Mouse (Mus musculus) stomach, postnatal 0 days (tissue): ENCODE data around the gene Zfp367. TPM values are rescaled to one million over a fixed set of nuclear protein-coding genes. Genes with fewer than 3 reads are reported as not detected.

Experiments
- ATAC-seq: fragments of 200-750 bp; cut with Nextera tagmentation; 2 replicates; pipeline ENCODE4 v1.8.0; 2017; ENCODE audit not compliant: low FRiP score, low TSS enrichment
- DNase-seq: peaks from one replicate; pipeline ENCODE4 v3.0.0-alpha.2; 2016; ENCODE audit warnings: low spot score
- H3K27ac ChIP-seq: fragments of 300-500 bp; sonication (generic); replicated peaks from 2 replicates; pipeline ENCODE4 v1.5.1; 2014; ENCODE audit warnings: mild to moderate bottlenecking, control low read depth
- H3K27me3 ChIP-seq: fragments of 300-500 bp; sonication (generic); 2 replicates; pipeline ENCODE4 v1.6.1; 2014; ENCODE audit warnings: low read length; ENCODE audit not compliant: control insufficient read depth, insufficient read depth
- H3K36me3 ChIP-seq: fragments of 300-500 bp; sonication (generic); 2 replicates; pipeline ENCODE4 v1.6.1; 2014; ENCODE audit warnings: low read length, mixed read lengths; ENCODE audit not compliant: control insufficient read depth, insufficient read depth
- H3K4me1 ChIP-seq: fragments of 300-500 bp; sonication (generic); replicated peaks from 2 replicates; pipeline ENCODE4 v1.6.1; 2014; ENCODE audit warnings: antibody characterized with exemption; ENCODE audit not compliant: control insufficient read depth, insufficient read depth
- H3K4me2 ChIP-seq: fragments of 300-500 bp; sonication (generic); replicated peaks from 2 replicates; pipeline ENCODE4 v1.6.1; 2014; ENCODE audit warnings: low read depth, mild to moderate bottlenecking, control low read depth, moderate library complexity
- H3K4me3 ChIP-seq: fragments of 300-500 bp; sonication (generic); 2 replicates; pipeline ENCODE4 v1.5.1; 2014; ENCODE audit warnings: low read depth, low read length, control low read depth
- H3K9ac ChIP-seq: fragments of 300-500 bp; sonication (generic); 2 replicates; pipeline ENCODE4 v1.6.1; 2014; ENCODE audit warnings: mild to moderate bottlenecking, low read length, control low read depth, mixed read lengths
- H3K9me3 ChIP-seq: fragments of 300-500 bp; sonication (generic); 2 replicates; pipeline ENCODE4 v1.6.1; 2016; ENCODE audit warnings: low read length; ENCODE audit not compliant: control insufficient read depth
- CTCF ChIP-seq: IDR thresholded peaks from 2 replicates; pipeline ENCODE4 v1.5.1; 2016; ENCODE audit warnings: antibody characterized with exemption, low read depth, mild to moderate bottlenecking, moderate library complexity
- EP300 ChIP-seq: optimal IDR thresholded peaks from 2 replicates; pipeline ENCODE3; 2016; ENCODE audit warnings: antibody characterized with exemption
- WGBS: fragments of 180-500 bp; shearing (Covaris S2); extraction: QIAGEN DNeasy Blood & Tissue Kit; methylation state at CpG from one replicate; pipeline ENCODE4 v1.1.7; 2014; 5-methylcytosine and 5-hydroxymethylcytosine counted together
- polyA plus RNA-seq: library from polyadenylated mRNA; unstranded; fragments of >200 nt; fragmentation: Nextera tagmentation; extraction: Ambion mirVana; gene quantifications from 2 replicates; pipeline ENCODE4 v1.2.1, GENCODE M21; 2015

Gene Zfp367
- polyA plus RNA-seq, 1 experiment from 2014 or later = 10.9 TPM

DNA sequence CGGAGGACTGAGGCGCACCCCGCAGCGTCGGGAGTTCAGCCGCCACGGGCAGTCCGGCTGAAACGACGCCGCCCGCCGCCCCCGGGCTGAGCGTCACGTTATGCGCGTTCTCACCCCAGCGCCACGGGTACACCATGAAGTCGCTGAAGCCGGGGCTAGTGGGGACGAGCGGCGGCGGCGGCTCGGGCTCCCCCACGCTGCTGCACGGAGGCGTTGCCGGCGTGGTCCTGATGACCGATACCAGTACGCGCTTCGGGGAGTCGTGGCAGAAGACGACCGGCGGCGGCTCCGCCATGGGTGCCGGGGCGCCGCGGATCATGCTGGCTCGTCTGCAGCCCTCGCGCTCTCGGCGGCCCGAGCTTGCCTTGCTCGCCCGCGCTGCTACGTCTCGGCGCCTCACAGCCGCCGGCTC is 325 bp downstream of the Zfp367 start:
- DNase-seq (no peak), ATAC-seq (peak; percentile 19; the same call in 1 of the 2 replicates)
- Histone ChIP-seq H3K4me2 (peak overlapping the region; percentile 97), H3K4me1 (no peaks in the 10 kb centered on the region), H3K27ac (peak overlapping the region; percentile 87), H3K27me3 (no peaks in the 10 kb centered on the region), H3K9ac (peak overlapping the region; percentile 75), H3K4me3 (peak overlapping the region; percentile 82), H3K9me3 (no peaks in the 10 kb centered on the region), H3K36me3 (no peaks in the 10 kb centered on the region)
- under 1% methylated on average over 37 of the region's 61 CpGs for WGBS
- TF ChIP-seq EP300 = no peak
- peak; percentile 24; the same call in 1 of the 2 replicates for TF ChIP-seq CTCF

DNA sequence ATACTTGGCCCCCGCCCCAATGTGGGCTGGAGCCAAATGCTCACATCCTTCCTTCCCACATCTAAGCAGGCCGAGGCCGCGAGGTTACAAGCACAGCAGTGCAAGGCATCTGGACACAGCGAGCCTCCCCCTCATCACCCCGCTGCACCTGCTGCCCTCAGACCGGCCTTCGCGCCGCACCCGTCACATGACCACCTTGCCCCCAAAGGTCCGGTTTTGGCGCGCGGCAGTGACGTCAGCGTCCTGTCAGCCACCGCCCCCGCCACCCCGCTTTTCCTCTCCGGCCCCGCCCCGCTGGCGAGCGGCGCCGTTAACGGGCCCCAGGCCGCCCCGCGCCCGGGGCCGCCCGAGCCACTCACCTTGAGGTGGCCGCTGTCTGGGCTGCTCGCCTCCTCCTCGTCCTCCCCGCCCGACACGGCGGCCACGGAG is 747 bp downstream of the Zfp367 start:
- Histone ChIP-seq H3K27me3 (no peaks in the 10 kb centered on the region), H3K36me3 (no peaks in the 10 kb centered on the region), H3K4me3 (peak overlapping the region; percentile 82), H3K27ac (peak overlapping the region; percentile 87), H3K9me3 (no peaks in the 10 kb centered on the region), H3K4me1 (no peaks in the 10 kb centered on the region), H3K4me2 (peak overlapping the region; percentile 97), H3K9ac (peak overlapping the region; percentile 75)
- no peak for TF ChIP-seq CTCF
- TF ChIP-seq EP300 = no peak
- ATAC-seq (peak; percentile 23), DNase-seq (peak; percentile 92)
- WGBS = under 1% methylated on average over 41 of the region's 42 CpGs

DNA sequence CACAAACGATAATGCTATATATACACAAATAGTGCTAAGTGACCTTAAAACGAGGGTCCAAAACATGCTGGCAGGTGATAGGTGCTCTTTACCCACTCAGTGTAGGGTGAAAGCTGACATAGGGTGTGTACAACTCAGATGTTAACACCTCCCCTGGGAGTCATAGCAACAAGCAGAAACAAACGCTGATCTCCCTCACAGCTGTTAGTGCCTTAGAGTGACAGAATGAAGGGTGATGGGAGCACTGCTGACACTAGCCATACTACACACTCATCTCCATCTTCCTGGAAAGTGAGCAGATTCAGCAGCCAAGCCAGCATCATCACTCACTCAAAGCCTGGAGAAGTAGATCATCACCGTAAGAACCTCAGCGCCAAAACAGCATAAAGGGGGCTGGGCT is 2.9 kb downstream of the Zfp367 start:
- Histone ChIP-seq H3K9ac (no peak overlapping the region), H3K4me2 (no peak overlapping the region), H3K27me3 (no peaks in the 10 kb centered on the region), H3K4me1 (no peaks in the 10 kb centered on the region), H3K4me3 (no peak overlapping the region), H3K36me3 (no peaks in the 10 kb centered on the region), H3K9me3 (no peaks in the 10 kb centered on the region), H3K27ac (no peak overlapping the region)
- 41% methylated on average over 5 of the region's 5 CpGs for WGBS
- no peak for DNase-seq
- ATAC-seq = no peak
- no peak for TF ChIP-seq EP300
- TF ChIP-seq CTCF = no peak

DNA sequence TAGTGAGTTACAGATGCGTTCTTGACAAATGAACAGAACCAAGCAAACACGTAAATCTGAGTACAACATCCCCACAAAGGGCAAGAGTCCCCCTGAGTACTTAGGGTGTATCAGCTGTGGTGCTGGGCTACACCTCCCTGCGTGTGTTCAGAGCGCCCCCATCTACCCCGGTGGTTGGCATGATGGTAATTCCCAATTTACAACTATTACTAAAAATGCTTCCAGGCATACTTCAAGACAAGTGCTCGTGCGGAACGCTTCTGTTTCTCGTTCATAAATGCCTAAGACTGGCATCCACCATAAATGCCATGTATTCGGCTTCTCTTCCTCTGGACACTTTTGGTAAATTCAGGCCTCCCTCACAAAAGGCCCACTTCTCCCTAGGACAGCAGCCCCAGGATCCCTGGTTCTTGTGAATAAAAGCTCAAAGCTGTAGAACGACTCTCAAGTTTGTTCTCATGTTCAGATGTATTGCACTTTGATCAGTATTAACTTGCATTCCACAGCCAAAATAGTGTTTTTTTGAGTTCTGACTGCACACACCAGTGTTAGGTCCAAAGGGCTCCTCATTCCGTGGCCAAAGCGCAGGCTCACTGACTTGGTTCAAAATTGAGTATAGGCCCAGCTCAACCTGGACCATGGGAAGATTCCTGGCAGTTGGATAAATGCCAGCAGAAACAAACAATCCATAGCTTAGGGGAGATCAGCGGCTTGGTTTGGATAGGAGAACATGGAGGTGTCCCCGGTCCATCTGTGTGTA is 23.2 kb downstream of the Zfp367 start:
- peak; percentile 54 for DNase-seq
- 33% methylated on average over 15 of the region's 15 CpGs for WGBS
- TF ChIP-seq EP300 (no peak), CTCF (peak; percentile 69)

DNA sequence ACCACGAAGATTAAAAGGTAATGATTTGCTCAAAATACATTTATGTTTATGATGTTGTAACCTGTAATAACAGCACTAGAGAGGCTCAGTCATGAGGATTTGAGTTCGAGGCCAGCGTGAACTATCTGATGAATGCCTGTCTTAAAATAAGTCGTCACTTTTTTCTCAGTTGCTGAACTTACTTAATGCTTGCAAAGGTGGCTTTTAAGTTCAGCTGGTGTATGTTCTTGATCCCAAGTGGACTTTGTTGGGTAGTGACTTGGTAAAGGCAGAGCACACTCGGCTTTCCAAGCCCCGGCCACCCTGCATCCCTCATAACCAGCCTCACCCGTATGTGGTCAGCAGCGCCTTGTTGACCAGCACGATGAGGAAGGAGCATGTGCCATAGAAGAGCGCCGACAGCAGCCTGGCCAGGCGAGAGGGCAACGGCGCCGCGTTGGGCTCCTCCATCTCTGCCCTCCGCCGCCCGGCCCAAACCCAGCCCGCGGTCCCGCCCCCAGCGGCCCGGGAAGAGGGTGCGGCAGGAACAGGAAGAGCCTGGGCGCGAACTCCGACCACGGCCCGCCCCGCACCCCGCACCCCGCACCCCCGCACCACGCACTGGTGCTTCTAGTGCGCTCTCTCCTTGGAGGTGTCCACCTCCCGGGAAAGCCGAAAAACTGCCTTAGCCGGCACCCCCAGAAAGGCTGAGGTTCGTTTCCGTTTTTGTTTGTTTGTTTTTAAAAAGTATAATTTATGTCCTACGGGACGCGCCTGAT is 24.0 kb downstream of the Zfp367 start, which contains the start of gene Slc35d2:
Slc35d2 (minus strand) TSS at position 511 of the 758 bp plus-strand sequence.
- Histone ChIP-seq H3K27ac (peak within 1 kb of the TSS; percentile 81), H3K36me3 (no peaks in the 10 kb centered on the region; the same call in 1 of the 2 replicates), H3K4me3 (peak within 1 kb of the TSS; percentile 65), H3K4me2 (peak within 1 kb of the TSS; percentile 81), H3K4me1 (no peaks in the 10 kb centered on the region), H3K27me3 (no peaks in the 10 kb centered on the region), H3K9me3 (no peaks in the 10 kb centered on the region), H3K9ac (peak within 1 kb of the TSS; percentile 69)
- 6% methylated on average over 44 of the region's 44 CpGs for WGBS
- peak; percentile 79 for DNase-seq
- ATAC-seq = peak; percentile 93
- TF ChIP-seq CTCF (no peak), EP300 (no peak)

More for the DNA sequence above, 23.2 kb downstream of the Zfp367 start:
- no peaks in the 10 kb centered on the region for H3K4me1 ChIP-seq
- H3K9ac ChIP-seq = peak overlapping the region; percentile 69
- peak overlapping the region; percentile 81 for H3K27ac ChIP-seq
- no peaks in the 10 kb centered on the region for H3K9me3 ChIP-seq
- H3K4me3 ChIP-seq = peak overlapping the region; percentile 65
- no peaks in the 10 kb centered on the region; the same call in 1 of the 2 replicates for H3K36me3 ChIP-seq
- no peaks in the 10 kb centered on the region for H3K27me3 ChIP-seq
- peak; percentile 77 for ATAC-seq
- peak overlapping the region; percentile 81 for H3K4me2 ChIP-seq
